8 mouse cellular contexts compared by ENCODE assay signal in genomic region chr11:95145851-95146403, GRCm38 (mm10). TPM values are rescaled to one million over a fixed set of nuclear protein-coding genes. Genes with fewer than 3 reads are reported as not detected.
DNase-seq lines count a peak whose midpoint lies in the region; ATAC-seq and TF ChIP-seq lines count a peak whose summit lies in the region.

Gene Dlx4 (minus strand): TSS chr11:95146263.

- H3K9me3 ChIP-seq in intestine, postnatal 0 days (ENCODE audit: control insufficient read depth), result no peaks in the 10 kb centered on the region

- TF ChIP-seq CTCF in intestine, postnatal 0 days (IDR thresholded peaks at IDR 0.05; ENCODE audit: low read depth), result no peak

- H3K4me1 ChIP-seq in intestine, postnatal 0 days (replicated peaks; ENCODE audit: control insufficient read depth, insufficient read depth, low read length), result peaks cover 7% of the 10 kb centered on the region; the same call in 1 of the 2 replicates

- peak; percentile 9 for DNase-seq in layer of hippocampus, adult 9-11 months
- DNase-seq in layer of hippocampus, adult 9-10 months (ENCODE audit: low spot score), result no peak
- DNase-seq in adrenal gland, adult 8-10 months, result peak; percentile 40
- peak; percentile 35 for DNase-seq in gastrocnemius, postnatal 25 days
- peak; percentile 53 to 64 for DNase-seq in thymus, postnatal 10 days (ENCODE audit: low spot score in 2 of 2)

- H3K27me3 ChIP-seq in intestine, postnatal 0 days (replicated peaks; ENCODE audit: control insufficient read depth, insufficient read depth, low read length), result peaks cover 95% of the 10 kb centered on the region

- no peak for ATAC-seq in intestine, postnatal 0 days
- peak; percentile 85 for ATAC-seq in megakaryocyte, adult 5-6 weeks (ENCODE audit: poor library complexity, severe bottlenecking)
- ATAC-seq in cerebellum, adult (ENCODE audit: insufficient number of reproducible peaks, low FRiP score, low TSS enrichment), result no peak

- H3K4me3 ChIP-seq in intestine, postnatal 0 days (ENCODE audit: low read depth, low read length), result peak within 1 kb of the TSS; percentile 50

- under 1% methylated on average over 48 of the region's 48 CpGs for WGBS in intestine, postnatal 0 days

- 0 out of 2 replicates have a peak within 1 kb of the TSS, but pooled peaks have one; percentile 3 for H3K9ac ChIP-seq in intestine, postnatal 0 days (ENCODE audit: low read depth, low read length)

- peak within 1 kb of the TSS; percentile 83 for H3K4me2 ChIP-seq in intestine, postnatal 0 days (replicated peaks; ENCODE audit: low read depth)

- no peaks in the 10 kb centered on the region for H3K36me3 ChIP-seq in intestine, postnatal 0 days (ENCODE audit: control insufficient read depth, insufficient read depth)

- H3K27ac ChIP-seq in intestine, postnatal 0 days (ENCODE audit: low read depth, low read length), result no peak within 1 kb of the TSS

RNA-seq across cellular contexts. Expression of gene Dlx4, which starts in this region (rescaled TPM):
- total RNA-seq in adrenal gland, adult 8-10 months (2022), result under 1 TPM in 2 of 4 experiments, not detected in 2; 0.28 to 0.32 TPM
- total RNA-seq in gastrocnemius, postnatal 25 days (2021), result not detected
- polyA plus RNA-seq in intestine, postnatal 0 days (2015; fragmentation: Nextera tagmentation; extraction: Ambion mirVana), result not detected in 2 replicates
- not detected in 2 replicates for total RNA-seq in megakaryocyte, adult 5-6 weeks (2015)
- total RNA-seq in megakaryocyte, adult 5-6 weeks (2017), result not detected in 2 replicates

Comparison
In these comparisons a context has a peak if more than half of its experiments do, and no peak if none do; other contexts are left out.
1. Peak in DNase-seq in adrenal gland, adult 8-10 months; RNA of the gene not detected or under 1 TPM.
2. Peak in DNase-seq in gastrocnemius, postnatal 25 days; RNA of the gene not detected or under 1 TPM.
3. Peak in ATAC-seq in megakaryocyte, adult 5-6 weeks; RNA of the gene not detected or under 1 TPM.